Mouse (Mus musculus) embryonic facial prominence, embryonic 12.5 days (tissue): ENCODE data around the gene Clk1. TPM values are rescaled to one million over a fixed set of nuclear protein-coding genes. Genes with fewer than 3 reads are reported as not detected.
A peak's percentile ranks its signal among the peaks of the same experiment; 100 is the strongest.

Experiments
- ATAC-seq: fragments of 200-750 bp; cut with Nextera tagmentation; 2 replicates; pipeline ENCODE4 v1.8.0; 2017; ENCODE audit not compliant: insufficient number of reproducible peaks, insufficient read depth, low FRiP score, low TSS enrichment
- H3K27ac ChIP-seq: fragments of 300-500 bp; sonication (generic); 2 replicates; pipeline ENCODE4 v1.5.1; 2016; ENCODE audit warnings: mild to moderate bottlenecking
- H3K27me3 ChIP-seq: fragments of 300-500 bp; sonication (generic); 2 replicates; pipeline ENCODE4 v1.6.1; 2016; ENCODE audit warnings: mild to moderate bottlenecking, moderate library complexity
- H3K36me3 ChIP-seq: fragments of 300-500 bp; sonication (generic); 2 replicates; pipeline ENCODE4 v1.6.1; 2016; ENCODE audit warnings: mild to moderate bottlenecking
- H3K4me1 ChIP-seq: fragments of 300-500 bp; sonication (generic); 2 replicates; pipeline ENCODE4 v1.6.1; 2016
- H3K4me2 ChIP-seq: fragments of 300-500 bp; sonication (generic); replicated peaks from 2 replicates; pipeline ENCODE4 v1.6.1; 2016; ENCODE audit warnings: mild to moderate bottlenecking, moderate library complexity
- H3K4me3 ChIP-seq: fragments of 300-500 bp; sonication (generic); 2 replicates; pipeline ENCODE4 v1.5.1; 2016; ENCODE audit warnings: mild to moderate bottlenecking
- H3K9ac ChIP-seq: fragments of 300-500 bp; sonication (generic); 2 replicates; pipeline ENCODE4 v1.6.1; 2016; ENCODE audit warnings: mild to moderate bottlenecking, moderate library complexity
- H3K9me3 ChIP-seq: fragments of 300-500 bp; sonication (generic); 2 replicates; pipeline ENCODE4 v1.6.1; 2016; ENCODE audit warnings: mild to moderate bottlenecking, moderate library complexity
- WGBS: fragments of 180-500 bp; shearing (Covaris S2); methylation state at CpG from one replicate; pipeline ENCODE4 v1.1.7; 2016; 5-methylcytosine and 5-hydroxymethylcytosine counted together
- polyA plus RNA-seq: library from polyadenylated mRNA; unstranded; fragments of >200 nt; fragmentation: Nextera tagmentation; extraction: Ambion mirVana; gene quantifications from 2 replicates; pipeline ENCODE4 v1.2.1, GENCODE M21; 2016

The Clk1 gene
- polyA plus RNA-seq, 1 experiment from 2014 or later, result 233 TPM

- whole genome bisulfite sequencing, result 14% methylated on average over 10 of the region's 10 CpGs
- Histone ChIP-seq H3K9me3 (no peaks in the 10 kb centered on the region), H3K4me3 (peak overlapping the region; percentile 66), H3K27ac (peak overlapping the region; percentile 92), H3K9ac (peak overlapping the region; percentile 78), H3K4me1 (peaks cover 21% of the 10 kb centered on the region), H3K36me3 (peaks cover 43% of the 10 kb centered on the region), H3K27me3 (no peaks in the 10 kb centered on the region), H3K4me2 (peak overlapping the region; percentile 72)
- ATAC-seq, result no peak
Observed at GRCm38 (mm10) chr1:58444691-58445090, 20.8 kb upstream of the Clk1 start.

- 89% methylated on average over 3 of the region's 3 CpGs for WGBS
- no peak for ATAC-seq
- H3K4me1 ChIP-seq, result peaks cover 15% of the 10 kb centered on the region
- no peak overlapping the region for H3K4me2 ChIP-seq
- no peaks in the 10 kb centered on the region for H3K9me3 ChIP-seq
- no peak overlapping the region for H3K9ac ChIP-seq
- H3K27ac ChIP-seq, result no peak overlapping the region
- no peak overlapping the region for H3K4me3 ChIP-seq
- peaks cover 15% of the 10 kb centered on the region for H3K36me3 ChIP-seq
- H3K27me3 ChIP-seq, result no peaks in the 10 kb centered on the region
Observed at GRCm38 (mm10) chr1:58424551-58424950, 685 bp upstream of the Clk1 start.

- WGBS, result 7% methylated on average over 13 of the region's 13 CpGs
- H3K27me3 ChIP-seq, result no peaks in the 10 kb centered on the region
- no peaks in the 10 kb centered on the region for H3K9me3 ChIP-seq
- H3K4me2 ChIP-seq, result peak overlapping the region; percentile 76
- peak overlapping the region; percentile 99 for H3K27ac ChIP-seq
- H3K9ac ChIP-seq, result peak overlapping the region; percentile 99
- H3K4me3 ChIP-seq, result peak overlapping the region; percentile 99
- H3K4me1 ChIP-seq, result peaks cover 15% of the 10 kb centered on the region
- no peak for ATAC-seq
- peaks cover 31% of the 10 kb centered on the region for H3K36me3 ChIP-seq
Observed at GRCm38 (mm10) chr1:58422879-58423278, 987 bp downstream of the Clk1 start.

GRCm38 (mm10) chr1:58420961-58421360 lies 2.9 kb downstream of the Clk1 start:
- no peak overlapping the region for H3K9ac ChIP-seq
- no peaks in the 10 kb centered on the region for H3K9me3 ChIP-seq
- peaks cover 48% of the 10 kb centered on the region for H3K36me3 ChIP-seq
- H3K4me3 ChIP-seq, result no peak overlapping the region
- H3K27ac ChIP-seq, result no peak overlapping the region
- WGBS, result 74% methylated on average over 7 of the region's 7 CpGs
- no peak for ATAC-seq
- no peaks in the 10 kb centered on the region for H3K27me3 ChIP-seq
- peaks cover 15% of the 10 kb centered on the region for H3K4me1 ChIP-seq
- 0 out of 2 replicates have a peak overlapping the region, but pooled peaks have one; percentile 11 for H3K4me2 ChIP-seq

GRCm38 (mm10) chr1:58420032-58420431 lies 3.8 kb downstream of the Clk1 start:
- Histone ChIP-seq H3K4me2 (no peak overlapping the region), H3K36me3 (peaks cover 55% of the 10 kb centered on the region), H3K9me3 (no peaks in the 10 kb centered on the region), H3K27ac (no peak overlapping the region), H3K9ac (no peak overlapping the region), H3K4me1 (peaks cover 15% of the 10 kb centered on the region), H3K4me3 (no peak overlapping the region), H3K27me3 (no peaks in the 10 kb centered on the region)
- WGBS, result 89% methylated on average over 10 of the region's 10 CpGs
- no peak for ATAC-seq

- Histone ChIP-seq H3K9me3 (no peaks in the 10 kb centered on the region), H3K4me1 (peaks cover 3% of the 10 kb centered on the region), H3K4me3 (no peak overlapping the region), H3K27me3 (no peaks in the 10 kb centered on the region), H3K36me3 (peaks cover 83% of the 10 kb centered on the region), H3K4me2 (no peak overlapping the region), H3K9ac (no peak overlapping the region), H3K27ac (no peak overlapping the region)
- WGBS, result 89% methylated on average over 2 of the region's 2 CpGs
- ATAC-seq, result no peak
Observed at GRCm38 (mm10) chr1:58416048-58416447, 7.8 kb downstream of the Clk1 start.

- Histone ChIP-seq H3K9ac (no peak overlapping the region), H3K27ac (no peak overlapping the region), H3K9me3 (no peaks in the 10 kb centered on the region), H3K27me3 (no peaks in the 10 kb centered on the region), H3K4me2 (no peak overlapping the region), H3K4me3 (no peak overlapping the region), H3K36me3 (peaks cover 87% of the 10 kb centered on the region), H3K4me1 (no peaks in the 10 kb centered on the region)
- ATAC-seq, result no peak
- 33% methylated on average over 1 of the region's 1 CpGs for WGBS
Observed at GRCm38 (mm10) chr1:58415442-58415841, 8.4 kb downstream of the Clk1 start.

GRCm38 (mm10) chr1:58410776-58411175 lies 13.1 kb downstream of the Clk1 start:
- 94% methylated on average over 7 of the region's 7 CpGs for whole genome bisulfite sequencing
- no peaks in the 10 kb centered on the region for H3K27me3 ChIP-seq
- H3K27ac ChIP-seq, result no peak overlapping the region
- no peak overlapping the region for H3K4me3 ChIP-seq
- H3K36me3 ChIP-seq, result peaks cover 65% of the 10 kb centered on the region
- H3K4me2 ChIP-seq, result no peak overlapping the region
- H3K9ac ChIP-seq, result no peak overlapping the region
- no peaks in the 10 kb centered on the region for H3K9me3 ChIP-seq
- no peak for ATAC-seq
- no peaks in the 10 kb centered on the region for H3K4me1 ChIP-seq

GRCm38 (mm10) chr1:58410198-58410588 lies 13.7 kb downstream of the Clk1 start:
- ATAC-seq, result no peak
- no peak overlapping the region for H3K9ac ChIP-seq
- H3K4me2 ChIP-seq, result no peak overlapping the region
- no peak overlapping the region for H3K4me3 ChIP-seq
- no peaks in the 10 kb centered on the region for H3K9me3 ChIP-seq
- H3K4me1 ChIP-seq, result no peaks in the 10 kb centered on the region
- WGBS, result 85% methylated on average over 3 of the region's 3 CpGs
- H3K27me3 ChIP-seq, result no peaks in the 10 kb centered on the region
- H3K36me3 ChIP-seq, result peaks cover 66% of the 10 kb centered on the region
- no peak overlapping the region for H3K27ac ChIP-seq

- Histone ChIP-seq H3K36me3 (peaks cover 62% of the 10 kb centered on the region), H3K4me2 (no peak overlapping the region), H3K9ac (no peak overlapping the region), H3K9me3 (no peaks in the 10 kb centered on the region), H3K4me3 (no peak overlapping the region), H3K27me3 (no peaks in the 10 kb centered on the region), H3K4me1 (no peaks in the 10 kb centered on the region), H3K27ac (no peak overlapping the region)
- ATAC-seq, result no peak
- WGBS, result 80% methylated on average over 5 of the region's 5 CpGs
Observed at GRCm38 (mm10) chr1:58409553-58410197, 14.2 kb downstream of the Clk1 start.

GRCm38 (mm10) chr1:58408141-58408540 lies 15.7 kb downstream of the Clk1 start:
- Histone ChIP-seq H3K4me3 (no peak overlapping the region), H3K9me3 (no peaks in the 10 kb centered on the region), H3K27ac (no peak overlapping the region), H3K27me3 (no peaks in the 10 kb centered on the region), H3K36me3 (peaks cover 60% of the 10 kb centered on the region), H3K4me2 (no peak overlapping the region), H3K4me1 (no peaks in the 10 kb centered on the region), H3K9ac (no peak overlapping the region)
- 85% methylated on average over 6 of the region's 6 CpGs for WGBS
- no peak for ATAC-seq

GRCm38 (mm10) chr1:58407321-58407720 lies 16.5 kb downstream of the Clk1 start:
- Histone ChIP-seq H3K9ac (no peak overlapping the region), H3K27me3 (no peaks in the 10 kb centered on the region), H3K4me1 (no peaks in the 10 kb centered on the region), H3K36me3 (peaks cover 60% of the 10 kb centered on the region), H3K27ac (no peak overlapping the region), H3K4me2 (no peak overlapping the region), H3K9me3 (no peaks in the 10 kb centered on the region), H3K4me3 (no peak overlapping the region)
- 98% methylated on average over 7 of the region's 7 CpGs for WGBS
- ATAC-seq, result no peak
